Mouse (Mus musculus) forebrain, embryonic 11.5 days (tissue): ENCODE measurements around the gene Pkhd1. TPM values are rescaled to one million over a fixed set of nuclear protein-coding genes. Genes with fewer than 3 reads are reported as not detected.
"Not testable (repeated sequence)": the region's sequence is repeated elsewhere in the genome, so short reads cannot be mapped to it uniquely, and the experiment has no call there.

Experiments used
- ATAC-seq: fragments of 200-750 bp; cut with Nextera tagmentation; replicated peaks from 2 replicates; pipeline ENCODE4 v1.8.0; 2017; ENCODE audit warnings: moderate TSS enrichment; ENCODE audit not compliant: low FRiP score
- DNase-seq: peaks from one replicate; pipeline ENCODE4 v3.0.0-alpha.2; 2017; ENCODE audit warnings: low spot score
- H3K27ac ChIP-seq: fragments of 300-500 bp; sonication (generic); 2 replicates; pipeline ENCODE4 v1.5.1; 2014; ENCODE audit warnings: low read depth, low read length
- H3K27me3 ChIP-seq: fragments of 300-500 bp; sonication (generic); 2 replicates; pipeline ENCODE4 v1.6.1; 2014; ENCODE audit warnings: mild to moderate bottlenecking, low read length, mixed read lengths; ENCODE audit not compliant: control insufficient read depth, insufficient read depth
- H3K36me3 ChIP-seq: fragments of 300-500 bp; sonication (generic); 2 replicates; pipeline ENCODE4 v1.6.1; 2014; ENCODE audit warnings: mild to moderate bottlenecking, low read length, moderate library complexity, mixed read lengths; ENCODE audit not compliant: control insufficient read depth, insufficient read depth
- H3K4me1 ChIP-seq: fragments of 300-500 bp; sonication (generic); replicated peaks from 2 replicates; pipeline ENCODE4 v1.6.1; 2014; ENCODE audit warnings: low read length, mixed read lengths; ENCODE audit not compliant: control insufficient read depth, insufficient read depth
- H3K4me2 ChIP-seq: fragments of 300-500 bp; sonication (generic); 2 replicates; pipeline ENCODE4 v1.6.1; 2014; ENCODE audit warnings: low read depth, mild to moderate bottlenecking, low read length, moderate library complexity, mixed read lengths; ENCODE audit not compliant: severe bottlenecking
- H3K4me3 ChIP-seq: fragments of 300-500 bp; sonication (generic); 2 replicates; pipeline ENCODE4 v1.5.1; 2014; ENCODE audit warnings: low read depth, low read length
- H3K9ac ChIP-seq: fragments of 300-500 bp; sonication (generic); 2 replicates; pipeline ENCODE4 v1.6.1; 2014; ENCODE audit warnings: low read length
- H3K9me3 ChIP-seq: fragments of 300-500 bp; sonication (generic); 2 replicates; pipeline ENCODE4 v1.6.1; 2016; ENCODE audit warnings: low read length, mixed read lengths; ENCODE audit not compliant: control insufficient read depth
- WGBS: fragments of 180-500 bp; shearing (Covaris S2); extraction: QIAGEN DNeasy Blood & Tissue Kit; methylation state at CpG from one replicate; pipeline ENCODE4 v1.1.7; 2014; 5-methylcytosine and 5-hydroxymethylcytosine counted together
- polyA plus RNA-seq: library from polyadenylated mRNA; unstranded; fragments of >200 nt; fragmentation: Nextera tagmentation; extraction: Ambion mirVana; gene quantifications from 2 replicates; pipeline ENCODE4 v1.2.1, GENCODE M21; 2014

Gene Pkhd1
- polyA plus RNA-seq, 1 experiment from 2014 or later, result not detected

DNA sequence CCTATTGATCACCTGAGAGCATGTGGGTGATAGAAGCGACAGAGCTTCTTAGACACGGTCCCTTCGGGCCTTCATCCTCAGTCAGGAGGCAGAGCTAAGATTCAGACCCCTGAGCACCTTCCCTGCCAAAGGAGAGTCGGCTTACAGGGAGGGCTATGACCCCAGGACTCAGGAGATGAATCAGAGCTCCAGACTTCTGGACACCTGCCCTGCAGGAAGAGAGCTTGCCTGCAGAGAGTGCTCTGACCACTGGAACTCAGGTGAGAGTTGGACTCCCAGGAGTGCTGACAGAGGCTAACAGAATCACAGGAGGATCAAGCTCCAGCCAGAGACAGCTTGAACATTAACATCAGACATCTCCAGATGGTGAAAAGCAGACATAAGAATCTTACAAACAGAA is 467.2 kb downstream of the Pkhd1 start:
- ATAC-seq, H3K4me2 ChIP-seq, H3K36me3 ChIP-seq, H3K4me3 ChIP-seq, H3K27me3 ChIP-seq, H3K9ac ChIP-seq, DNase-seq, H3K4me1 ChIP-seq, H3K27ac ChIP-seq, H3K9me3 ChIP-seq: not testable (repeated sequence)
- WGBS, result 87% methylated on average over 4 of the region's 4 CpGs

DNA sequence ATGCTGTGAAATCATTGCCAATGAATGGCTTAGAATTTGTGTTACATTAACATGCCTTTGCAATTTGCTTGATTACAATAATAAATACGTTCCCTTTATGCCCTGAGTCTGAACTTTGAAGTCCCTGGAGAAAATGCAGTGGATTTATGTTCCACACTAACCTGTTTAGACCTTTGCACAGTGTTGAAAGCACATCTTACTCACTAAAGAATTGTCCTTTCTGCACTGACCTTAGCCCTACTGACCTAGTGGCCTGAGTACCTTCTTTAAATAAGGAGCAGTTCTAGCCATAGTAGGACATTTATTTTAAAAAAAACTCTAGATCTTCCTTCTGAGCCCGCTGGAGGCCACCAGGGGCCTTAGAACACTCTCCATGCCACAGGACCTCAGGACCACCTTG is 467.8 kb downstream of the Pkhd1 start:
- Histone ChIP-seq H3K4me1 (no peaks in the 10 kb centered on the region), H3K27me3 (no peaks in the 10 kb centered on the region), H3K4me3 (no peak overlapping the region), H3K9ac (no peak overlapping the region), H3K4me2 (no peak overlapping the region), H3K27ac (no peak overlapping the region), H3K9me3 (no peaks in the 10 kb centered on the region), H3K36me3 (no peaks in the 10 kb centered on the region)
- no peak for ATAC-seq
- WGBS, result 78% methylated on average over 2 of the region's 2 CpGs
- no peak for DNase-seq

DNA sequence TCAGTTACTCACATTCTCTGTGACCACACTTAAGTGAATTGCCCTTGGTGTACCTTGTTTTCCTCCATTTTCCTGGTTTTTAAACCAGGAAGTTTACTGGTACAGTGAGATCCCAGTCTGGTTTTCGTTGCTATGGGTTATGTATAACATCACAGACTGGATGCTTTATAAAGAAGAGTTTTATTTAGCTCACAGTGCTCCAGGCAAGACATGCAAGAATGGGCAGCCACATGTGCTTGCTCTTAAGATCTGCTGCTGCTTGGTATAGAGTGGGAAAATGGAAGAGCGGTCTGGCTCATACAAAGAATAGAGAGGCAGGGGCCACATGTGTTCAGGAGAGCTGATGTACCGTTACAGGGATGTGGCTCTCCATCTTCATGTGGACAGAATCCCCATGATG is 481.7 kb downstream of the Pkhd1 start:
- no peak for ATAC-seq
- Histone ChIP-seq H3K9ac (no peak overlapping the region), H3K27me3 (no peaks in the 10 kb centered on the region), H3K4me3 (no peak overlapping the region), H3K4me2 (no peak overlapping the region), H3K27ac (no peak overlapping the region), H3K36me3 (no peaks in the 10 kb centered on the region), H3K4me1 (no peaks in the 10 kb centered on the region), H3K9me3 (no peaks in the 10 kb centered on the region)
- WGBS, result 89% methylated on average over 3 of the region's 3 CpGs
- DNase-seq, result no peak

DNA sequence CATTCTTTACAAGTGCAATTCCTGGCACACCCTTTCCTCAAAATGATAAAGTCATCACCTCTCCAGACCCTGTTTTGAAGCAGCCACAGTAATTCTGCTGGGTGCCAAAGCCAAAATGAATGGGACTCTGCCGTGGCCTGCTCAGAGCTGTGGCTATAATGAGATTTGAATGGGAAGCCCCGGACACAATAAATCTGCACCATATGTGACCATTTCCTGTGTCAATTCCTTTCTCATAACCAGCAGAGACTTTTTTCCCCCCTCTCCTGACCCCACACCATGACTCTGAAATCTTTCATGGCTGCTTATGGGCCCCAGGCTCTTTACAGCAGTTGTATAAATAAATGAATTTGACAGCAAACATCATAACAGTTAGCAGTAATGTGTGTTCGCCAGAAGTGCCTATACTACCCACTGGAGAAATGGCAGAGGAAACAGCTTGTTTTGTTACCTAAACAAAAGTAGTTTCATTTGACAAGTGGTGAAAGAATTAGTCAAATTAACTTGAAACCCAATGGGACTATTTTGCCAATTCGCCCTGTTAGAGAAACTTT is 482.7 kb downstream of the Pkhd1 start:
- Histone ChIP-seq H3K36me3 (no peaks in the 10 kb centered on the region), H3K9me3 (no peaks in the 10 kb centered on the region), H3K4me1 (no peaks in the 10 kb centered on the region), H3K27ac (no peak overlapping the region), H3K4me3 (no peak overlapping the region), H3K4me2 (no peak overlapping the region), H3K9ac (no peak overlapping the region), H3K27me3 (no peaks in the 10 kb centered on the region)
- 55% methylated on average over 4 of the region's 4 CpGs for WGBS
- DNase-seq (no peak), ATAC-seq (no peak)

DNA sequence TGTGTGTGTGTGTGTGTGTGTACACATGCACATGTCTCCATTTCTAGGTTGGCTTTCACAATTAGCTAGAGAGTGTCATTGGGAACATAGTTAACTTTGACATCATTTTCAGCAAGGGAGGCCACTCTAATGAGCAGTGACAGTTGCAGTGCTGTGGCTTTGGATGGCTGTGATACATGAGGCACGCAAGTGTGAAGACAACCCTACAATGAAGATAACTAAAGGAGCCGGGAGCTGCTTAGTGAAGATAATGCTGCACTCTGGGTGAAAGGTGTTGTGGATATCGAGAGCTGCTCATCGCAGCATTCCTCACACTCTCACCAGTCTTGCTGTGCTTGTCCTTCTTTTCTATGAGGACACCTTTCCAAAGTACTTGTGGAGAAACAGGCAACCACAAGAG is 484.2 kb downstream of the Pkhd1 start:
- H3K36me3 ChIP-seq, result no peaks in the 10 kb centered on the region
- H3K4me3 ChIP-seq, result no peak overlapping the region
- H3K27me3 ChIP-seq, result no peaks in the 10 kb centered on the region
- H3K4me2 ChIP-seq, result no peak overlapping the region
- WGBS, result 88% methylated on average over 4 of the region's 4 CpGs
- ATAC-seq, result no peak
- DNase-seq, result no peak
- H3K9me3 ChIP-seq, result no peaks in the 10 kb centered on the region
- H3K27ac ChIP-seq, result no peak overlapping the region
- no peak overlapping the region for H3K9ac ChIP-seq
- H3K4me1 ChIP-seq, result no peaks in the 10 kb centered on the region

DNA sequence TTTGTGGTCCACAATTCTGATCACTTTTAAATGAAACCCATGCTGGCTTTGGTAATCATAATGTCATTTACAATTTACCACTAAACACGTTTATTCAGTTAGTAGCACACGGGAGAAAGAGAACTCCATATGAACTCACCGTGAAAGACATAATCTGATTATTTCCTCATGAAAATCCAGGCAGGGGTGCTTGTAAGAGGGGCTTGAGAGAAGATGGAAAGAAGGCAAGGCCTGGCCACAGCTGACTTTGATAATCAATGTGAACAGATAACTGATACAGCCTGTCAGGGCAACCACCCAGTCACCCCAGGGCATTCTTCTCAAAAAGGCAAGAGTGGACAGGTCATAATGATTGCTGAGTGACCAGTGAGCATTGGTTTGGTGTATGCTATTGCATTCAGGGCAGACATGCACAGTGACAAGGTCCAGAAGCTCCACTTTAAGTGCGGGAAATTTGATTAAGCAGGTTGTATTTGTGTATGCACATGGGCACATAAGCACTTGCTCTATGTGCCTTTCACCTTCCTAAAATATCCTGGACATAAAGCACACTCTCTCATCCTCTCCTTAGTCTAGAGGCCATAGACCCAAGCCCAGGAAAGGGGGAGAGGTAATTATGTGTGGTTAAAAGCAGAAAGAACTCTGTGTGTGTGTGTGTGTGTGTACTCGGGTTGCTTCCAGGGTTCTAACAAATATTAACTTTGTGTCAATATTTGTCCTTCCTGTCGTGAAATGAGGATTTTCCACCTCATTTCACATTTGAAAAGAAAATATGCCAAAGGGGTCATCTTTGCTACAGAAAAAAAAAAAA is 485.9 kb downstream of the Pkhd1 start:
- H3K27me3 ChIP-seq, result no peaks in the 10 kb centered on the region
- WGBS, result 55% methylated on average over 6 of the region's 6 CpGs
- DNase-seq (no peak), ATAC-seq (no peak)
- H3K9me3 ChIP-seq, result no peaks in the 10 kb centered on the region
- H3K9ac ChIP-seq, result no peak overlapping the region
- H3K4me1 ChIP-seq, result no peaks in the 10 kb centered on the region
- no peaks in the 10 kb centered on the region for H3K36me3 ChIP-seq
- no peak overlapping the region for H3K4me3 ChIP-seq
- no peak overlapping the region for H3K4me2 ChIP-seq
- no peak overlapping the region for H3K27ac ChIP-seq

DNA sequence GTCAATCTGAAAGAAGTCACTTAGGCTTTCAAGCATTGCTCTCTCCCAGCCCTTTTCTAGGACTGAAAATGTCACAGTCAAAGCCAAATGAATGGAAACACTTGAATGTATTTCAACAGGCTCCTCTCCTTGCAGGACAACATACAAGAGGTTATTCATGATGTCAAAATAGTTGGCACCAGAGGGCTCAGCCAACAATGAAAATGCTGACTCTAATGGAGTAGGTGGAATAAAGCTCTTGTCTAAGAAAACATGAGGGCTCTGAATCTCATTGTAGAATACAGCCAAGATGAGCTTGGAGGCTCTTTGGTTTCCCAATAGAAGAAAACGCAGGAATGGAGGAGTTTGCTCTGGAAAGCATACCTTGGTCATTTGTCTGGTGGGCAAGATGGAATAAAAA is 500.5 kb downstream of the Pkhd1 start:
- no peak overlapping the region for H3K4me3 ChIP-seq
- no peaks in the 10 kb centered on the region for H3K36me3 ChIP-seq
- no peak for DNase-seq
- H3K9ac ChIP-seq, result no peak overlapping the region
- WGBS, result 85% methylated on average over 1 of the region's 1 CpGs
- no peak overlapping the region for H3K4me2 ChIP-seq
- H3K9me3 ChIP-seq, result no peaks in the 10 kb centered on the region
- H3K4me1 ChIP-seq, result no peaks in the 10 kb centered on the region
- no peak overlapping the region for H3K27ac ChIP-seq
- ATAC-seq, result no peak
- H3K27me3 ChIP-seq, result no peaks in the 10 kb centered on the region

DNA sequence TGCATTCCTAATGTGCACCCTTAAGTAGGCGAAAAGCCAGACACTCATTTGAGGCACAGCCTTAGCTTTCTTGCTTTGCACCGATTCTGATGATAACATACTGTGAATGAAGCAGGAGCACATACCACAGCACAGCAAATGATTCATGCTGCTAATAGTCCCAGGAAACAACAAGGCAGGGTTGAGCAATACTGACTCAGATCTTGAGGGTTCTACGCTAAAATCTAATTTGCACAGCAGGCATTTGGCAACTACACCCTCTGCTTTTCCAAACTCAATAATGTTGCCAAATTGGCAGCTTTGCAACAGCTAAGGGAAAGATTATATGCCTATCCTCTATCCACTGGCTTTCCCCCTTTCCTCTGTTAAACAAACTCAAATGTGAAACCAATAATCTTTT is 548.1 kb downstream of the Pkhd1 start:
- 84% methylated on average over 3 of the region's 3 CpGs for WGBS
- Histone ChIP-seq H3K9ac (no peak overlapping the region), H3K4me1 (no peaks in the 10 kb centered on the region), H3K27me3 (no peaks in the 10 kb centered on the region), H3K4me2 (no peak overlapping the region), H3K4me3 (no peak overlapping the region), H3K9me3 (no peaks in the 10 kb centered on the region), H3K36me3 (no peaks in the 10 kb centered on the region), H3K27ac (no peak overlapping the region)
- no peak for DNase-seq
- no peak for ATAC-seq

DNA sequence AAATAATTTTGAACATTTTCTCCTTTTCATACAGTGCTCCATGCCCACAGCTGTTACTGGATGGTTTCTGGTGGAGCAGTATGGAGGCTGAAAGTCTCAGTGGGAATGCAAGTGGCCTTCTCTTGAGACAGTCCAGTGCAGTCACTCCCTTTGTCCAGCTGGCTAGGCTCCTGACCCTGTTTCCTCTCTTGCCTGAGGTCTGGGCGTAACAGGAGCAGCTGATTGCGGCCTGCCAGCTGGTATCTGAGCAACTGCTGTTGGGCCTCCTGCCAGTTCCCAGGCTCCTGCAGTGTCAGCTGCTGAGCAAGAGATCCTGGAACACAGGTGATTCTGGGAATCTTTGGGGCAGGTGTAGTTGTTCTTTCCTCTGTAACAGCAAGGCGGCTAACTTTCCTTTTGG is 559.6 kb downstream of the Pkhd1 start:
- Histone ChIP-seq H3K27me3 (no peaks in the 10 kb centered on the region), H3K36me3 (no peaks in the 10 kb centered on the region), H3K27ac (no peak overlapping the region), H3K4me2 (no peak overlapping the region), H3K9ac (no peak overlapping the region), H3K4me3 (no peak overlapping the region), H3K9me3 (no peaks in the 10 kb centered on the region), H3K4me1 (no peaks in the 10 kb centered on the region)
- ATAC-seq (no peak), DNase-seq (no peak)
- 81% methylated on average over 3 of the region's 3 CpGs for WGBS
